Mouse (Mus musculus) heart, adult 2 months (tissue): Measurements from ENCODE around the gene Fat3.

Source experiments
- EP300 ChIP-seq: fragments of 200-500 bp; IDR thresholded peaks from 2 replicates; pipeline ENCODE4 v1.6.1; 2011; ENCODE audit warnings: low read depth, low read length, control low read depth; ENCODE audit not compliant: insufficient read depth
- POLR2A ChIP-seq: fragments of 200-500 bp; IDR thresholded peaks from 2 replicates; pipeline ENCODE4 v1.6.1; 2011; ENCODE audit warnings: mild to moderate bottlenecking, low read depth, low read length, control low read depth; ENCODE audit not compliant: insufficient read depth

DNA sequence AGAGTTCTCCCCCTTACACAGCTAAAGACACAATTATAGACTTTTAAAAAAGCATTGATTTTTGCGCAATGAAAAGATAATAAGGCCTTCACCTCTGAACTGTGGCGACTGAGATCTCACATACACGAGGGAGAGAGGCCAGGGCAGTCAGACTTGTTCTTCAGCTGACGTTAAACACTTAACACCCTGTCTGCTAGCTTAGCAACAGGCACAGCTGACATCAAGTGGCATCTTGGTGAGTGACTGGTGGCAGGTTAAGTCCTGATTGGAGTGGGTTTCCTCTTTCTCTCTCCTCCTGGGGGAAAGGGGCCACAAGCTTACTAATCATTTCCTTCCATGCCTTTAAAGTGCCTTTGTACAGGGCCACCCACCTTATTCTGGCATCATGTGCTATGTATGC is 631.1 kb downstream of the Fat3 start:
- no peak for TF ChIP-seq EP300
- no peak for TF ChIP-seq POLR2A
